25 mouse cellular contexts compared by ENCODE assay signal in genomic region chr1:82031130-82031529, GRCm38 (mm10).
"Had no signal": no experiment of that assay in that cellular context is flagged by ENCODE, and none has a peak within 500 bp of the region (broad histone marks: within the 10 kb centered on the region; RNA-seq: fewer than 3 reads in every experiment).

No protein-coding gene starts in this region.

- H3K4me3 ChIP-seq: heart, adult 2 months; heart, embryonic 13.5 days; heart, embryonic 15.5 days; hindbrain, embryonic 13.5 days; hindbrain, embryonic 15.5 days; kidney, embryonic 15.5 days; limb, embryonic 12.5 days; limb, embryonic 15.5 days had no signal

- H3K9ac ChIP-seq: forebrain, postnatal 0 days; heart, embryonic 13.5 days; heart, embryonic 15.5 days; hindbrain, embryonic 13.5 days; hindbrain, embryonic 15.5 days; kidney, embryonic 15.5 days; limb, embryonic 12.5 days; limb, embryonic 15.5 days had no signal

- ATAC-seq: forebrain, postnatal 0 days; hindbrain, postnatal 0 days had no signal

- H3K27ac ChIP-seq: heart, adult 2 months; heart, embryonic 13.5 days; heart, embryonic 15.5 days; hindbrain, embryonic 13.5 days; hindbrain, embryonic 15.5 days; hindbrain, postnatal 0 days; kidney, embryonic 15.5 days; kidney, postnatal 0 days; limb, embryonic 12.5 days; limb, embryonic 15.5 days had no signal

- H3K4me1 ChIP-seq: hindbrain, embryonic 13.5 days; hindbrain, embryonic 15.5 days; kidney, embryonic 15.5 days; limb, embryonic 12.5 days; limb, embryonic 15.5 days had no signal

- H3K27me3 ChIP-seq: heart, embryonic 13.5 days; heart, embryonic 15.5 days; hindbrain, embryonic 13.5 days; hindbrain, embryonic 15.5 days; kidney, embryonic 15.5 days; limb, embryonic 12.5 days; limb, embryonic 15.5 days had no signal

- H3K36me3 ChIP-seq: heart, embryonic 13.5 days; heart, embryonic 15.5 days; hindbrain, embryonic 13.5 days; hindbrain, embryonic 15.5 days; kidney, embryonic 15.5 days; limb, embryonic 12.5 days; limb, embryonic 15.5 days had no signal

- H3K9me3 ChIP-seq: heart, embryonic 13.5 days; heart, embryonic 15.5 days; hindbrain, embryonic 13.5 days; hindbrain, embryonic 15.5 days; kidney, embryonic 15.5 days; limb, embryonic 12.5 days; limb, embryonic 15.5 days had no signal

- H3K4me2 ChIP-seq: heart, embryonic 11.5 days; heart, embryonic 13.5 days; heart, embryonic 15.5 days; hindbrain, embryonic 13.5 days; hindbrain, embryonic 15.5 days; kidney, embryonic 15.5 days; limb, embryonic 12.5 days; limb, embryonic 15.5 days had no signal

- DNase-seq: forebrain, postnatal 0 days; gastrocnemius, postnatal 14 days; gastrocnemius, postnatal 36 days; heart, adult 11 months; heart, adult 2 months; heart, postnatal 14 days; heart, postnatal 36 days; kidney, adult 11 months; kidney, adult 2 months; kidney, adult 9 months; kidney, postnatal 14 days; kidney, postnatal 36 days; layer of hippocampus, adult 9-11 months; layer of hippocampus, postnatal 36 days; left cerebral cortex, postnatal 4 days had no signal
